8 mouse cellular contexts compared by ENCODE assay signal in the genomic region with DNA sequence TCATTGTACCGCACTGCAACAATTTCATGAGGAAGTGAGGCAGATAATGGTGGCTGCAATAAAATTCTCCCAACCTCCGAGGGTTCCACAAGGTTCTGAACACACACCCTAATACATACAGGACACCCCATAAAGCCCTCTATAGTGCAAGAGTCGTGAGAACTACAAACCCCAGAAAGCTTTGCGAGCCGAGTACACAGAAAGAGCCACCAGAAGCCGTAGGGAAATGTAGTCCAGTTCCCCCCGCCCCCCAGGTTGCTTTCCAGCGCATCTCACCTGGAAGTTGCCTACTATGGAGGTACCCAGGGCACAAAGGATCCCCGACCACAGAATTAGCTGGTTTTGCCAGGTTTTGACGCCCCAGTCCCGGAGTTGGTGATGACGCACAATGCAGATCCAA. TPM values are rescaled to one million over a fixed set of nuclear protein-coding genes. Genes with fewer than 3 reads are reported as not detected.
DNase-seq lines count a peak whose midpoint lies in the region; ATAC-seq lines count a peak whose summit lies in the region.

No protein-coding gene starts in this region.

- 0 out of 2 replicates have a peak overlapping the region, but pooled peaks have one; percentile 35 for H3K27ac ChIP-seq in forebrain, embryonic 10.5 days
- H3K27ac ChIP-seq in intestine, embryonic 16.5 days (ENCODE audit: low read length) = peak overlapping the region; percentile 87; the same call in 1 of the 2 replicates
- H3K27ac ChIP-seq in neural tube, embryonic 15.5 days (replicated peaks) = no peak overlapping the region

- H3K36me3 ChIP-seq in forebrain, embryonic 10.5 days (replicated peaks) = no peaks in the 10 kb centered on the region
- no peaks in the 10 kb centered on the region for H3K36me3 ChIP-seq in intestine, embryonic 16.5 days (ENCODE audit: control insufficient read depth, insufficient read depth, low read length)
- no peaks in the 10 kb centered on the region for H3K36me3 ChIP-seq in neural tube, embryonic 15.5 days

- peak overlapping the region; percentile 71 for H3K4me2 ChIP-seq in intestine, embryonic 16.5 days (ENCODE audit: low read depth, low read length)
- peak overlapping the region; percentile 58 for H3K4me2 ChIP-seq in neural tube, embryonic 15.5 days

- peak overlapping the region; percentile 43 for H3K4me3 ChIP-seq in forebrain, embryonic 10.5 days
- H3K4me3 ChIP-seq in intestine, embryonic 16.5 days (ENCODE audit: low read length) = peak overlapping the region; percentile 49
- H3K4me3 ChIP-seq in neural tube, embryonic 15.5 days (replicated peaks) = peak overlapping the region; percentile 28

- no peaks in the 10 kb centered on the region for H3K27me3 ChIP-seq in forebrain, embryonic 10.5 days (ENCODE audit: poor library complexity, severe bottlenecking)
- H3K27me3 ChIP-seq in intestine, embryonic 16.5 days (replicated peaks; ENCODE audit: control insufficient read depth, insufficient read depth, low read length) = no peaks in the 10 kb centered on the region
- 0 out of 2 replicates have a peak, but pooled peaks cover 4% of the 10 kb centered on the region for H3K27me3 ChIP-seq in neural tube, embryonic 15.5 days (replicated peaks)

- H3K9me3 ChIP-seq in forebrain, embryonic 10.5 days = no peaks in the 10 kb centered on the region
- no peaks in the 10 kb centered on the region for H3K9me3 ChIP-seq in intestine, embryonic 16.5 days (ENCODE audit: control insufficient read depth, low read length)
- H3K9me3 ChIP-seq in neural tube, embryonic 15.5 days (replicated peaks) = no peaks in the 10 kb centered on the region

- WGBS in forebrain, embryonic 10.5 days = 44% methylated on average over 12 of the region's 12 CpGs
- WGBS in intestine, embryonic 16.5 days = 34% methylated on average over 12 of the region's 12 CpGs
- 43% methylated on average over 12 of the region's 12 CpGs for WGBS in neural tube, embryonic 15.5 days

- H3K9ac ChIP-seq in intestine, embryonic 16.5 days (ENCODE audit: low read depth, low read length) = peak overlapping the region; percentile 52
- H3K9ac ChIP-seq in neural tube, embryonic 15.5 days (replicated peaks) = 0 out of 2 replicates have a peak overlapping the region, but pooled peaks have one; percentile 33

- ATAC-seq in CD4-positive, CD25-positive, alpha-beta regulatory T cell, adult 4 months = peak; percentile 67
- ATAC-seq in intestine, embryonic 16.5 days = 0 out of 2 replicates have a peak, but pooled peaks have one; percentile 31
- ATAC-seq in neural tube, embryonic 15.5 days (ENCODE audit: low FRiP score) = peak; percentile 81

- peaks cover 4% of the 10 kb centered on the region; the same call in 1 of the 2 replicates for H3K4me1 ChIP-seq in forebrain, embryonic 10.5 days
- peaks cover 19% of the 10 kb centered on the region for H3K4me1 ChIP-seq in intestine, embryonic 16.5 days (ENCODE audit: control insufficient read depth, insufficient read depth, low read length)
- 0 out of 2 replicates have a peak, but pooled peaks cover 2% of the 10 kb centered on the region for H3K4me1 ChIP-seq in neural tube, embryonic 15.5 days

- peak; percentile 56 for DNase-seq in embryo, embryonic 10.5 days (ENCODE audit: low spot score)
- DNase-seq in embryo, embryonic 9.5 days (ENCODE audit: extremely low spot score) = no peak
- DNase-seq in forebrain, embryonic 10.5 days (ENCODE audit: extremely low spot score, low spot score) = no peak
- DNase-seq in lung, adult 18-20 months = peak; percentile 25 to 44
- DNase-seq in adrenal gland, adult 2 months = no peak

RNA-seq across cellular contexts. Expression of gene Tmem150b, which starts 1.5 kb away (rescaled TPM):
- under 1 TPM in 1 of 2 experiments, not detected in 1; 0.47 TPM for polyA plus RNA-seq in CD4-positive, CD25-positive, alpha-beta regulatory T cell, adult 4 months (2017; shearing (Covaris generic))
- polyA plus RNA-seq in forebrain, embryonic 10.5 days (2016; fragmentation: Nextera tagmentation; extraction: Ambion mirVana) = 0.11 and 0.20 TPM in 2 replicates
- polyA plus RNA-seq in intestine, embryonic 16.5 days (2015; fragmentation: Nextera tagmentation; extraction: Ambion mirVana) = 4.4 and 5.4 TPM in 2 replicates
- polyA plus RNA-seq in neural tube, embryonic 15.5 days (2015; fragmentation: Nextera tagmentation; extraction: Ambion mirVana) = 0.13 and 0.14 TPM in 2 replicates
- under 1 TPM; 0.40 to 0.55 TPM for total RNA-seq in adrenal gland, adult 2 months (2021)
- 0.30 and 0.42 TPM in 2 replicates for polyA plus RNA-seq in adrenal gland, adult 2 months (2012; rRNA removed)

RNA-seq across cellular contexts. Expression of gene Kmt5c, which starts 16.4 kb away (rescaled TPM):
- polyA plus RNA-seq in CD4-positive, CD25-positive, alpha-beta regulatory T cell, adult 4 months (2017; shearing (Covaris generic)) = 10 to 100 TPM; 22.9 to 25.8 TPM
- polyA plus RNA-seq in forebrain, embryonic 10.5 days (2016; fragmentation: Nextera tagmentation; extraction: Ambion mirVana) = 98.9 and 101 TPM in 2 replicates
- 66.7 and 76.0 TPM in 2 replicates for polyA plus RNA-seq in intestine, embryonic 16.5 days (2015; fragmentation: Nextera tagmentation; extraction: Ambion mirVana)
- polyA plus RNA-seq in neural tube, embryonic 15.5 days (2015; fragmentation: Nextera tagmentation; extraction: Ambion mirVana) = 56.9 and 58.2 TPM in 2 replicates
- 10 to 100 TPM; 27.9 to 35.2 TPM for total RNA-seq in adrenal gland, adult 2 months (2021)
- polyA plus RNA-seq in adrenal gland, adult 2 months (2012; rRNA removed) = 162 and 205 TPM in 2 replicates

RNA-seq across cellular contexts. Expression of gene Cox6b2, which starts 29.4 kb away (rescaled TPM):
- polyA plus RNA-seq in CD4-positive, CD25-positive, alpha-beta regulatory T cell, adult 4 months (2017; shearing (Covaris generic)) = 1 to 10 TPM in 1 of 2 experiments, not detected in 1; 2.1 TPM
- polyA plus RNA-seq in forebrain, embryonic 10.5 days (2016; fragmentation: Nextera tagmentation; extraction: Ambion mirVana) = 40.4 and 44.2 TPM in 2 replicates
- polyA plus RNA-seq in intestine, embryonic 16.5 days (2015; fragmentation: Nextera tagmentation; extraction: Ambion mirVana) = 38.1 and 50.6 TPM in 2 replicates
- 26.3 and 38.6 TPM in 2 replicates for polyA plus RNA-seq in neural tube, embryonic 15.5 days (2015; fragmentation: Nextera tagmentation; extraction: Ambion mirVana)
- 10 to 100 TPM in 1 of 2 experiments, 1 to 10 TPM in 1; 7.4 to 10.4 TPM for total RNA-seq in adrenal gland, adult 2 months (2021)
- 7.9 and 13.2 TPM in 2 replicates for polyA plus RNA-seq in adrenal gland, adult 2 months (2012; rRNA removed)

RNA-seq across cellular contexts. Expression of gene Brsk1, which starts 33.1 kb away (rescaled TPM):
- polyA plus RNA-seq in CD4-positive, CD25-positive, alpha-beta regulatory T cell, adult 4 months (2017; shearing (Covaris generic)) = not detected
- polyA plus RNA-seq in forebrain, embryonic 10.5 days (2016; fragmentation: Nextera tagmentation; extraction: Ambion mirVana) = 2.2 TPM in 2 replicates
- 0.86 and 1.4 TPM in 2 replicates for polyA plus RNA-seq in intestine, embryonic 16.5 days (2015; fragmentation: Nextera tagmentation; extraction: Ambion mirVana)
- polyA plus RNA-seq in neural tube, embryonic 15.5 days (2015; fragmentation: Nextera tagmentation; extraction: Ambion mirVana) = 6.5 and 6.8 TPM in 2 replicates
- total RNA-seq in adrenal gland, adult 2 months (2021) = 1 to 10 TPM; 3.1 to 6.5 TPM
- polyA plus RNA-seq in adrenal gland, adult 2 months (2012; rRNA removed) = 8.3 and 9.8 TPM in 2 replicates

RNA-seq across cellular contexts. Expression of gene Hspbp1, which starts 38.6 kb away (rescaled TPM):
- 10 to 100 TPM; 45.4 to 48.2 TPM for polyA plus RNA-seq in CD4-positive, CD25-positive, alpha-beta regulatory T cell, adult 4 months (2017; shearing (Covaris generic))
- polyA plus RNA-seq in forebrain, embryonic 10.5 days (2016; fragmentation: Nextera tagmentation; extraction: Ambion mirVana) = 135 and 137 TPM in 2 replicates
- polyA plus RNA-seq in intestine, embryonic 16.5 days (2015; fragmentation: Nextera tagmentation; extraction: Ambion mirVana) = 84.9 and 95.4 TPM in 2 replicates
- 156 and 173 TPM in 2 replicates for polyA plus RNA-seq in neural tube, embryonic 15.5 days (2015; fragmentation: Nextera tagmentation; extraction: Ambion mirVana)
- 10 to 100 TPM; 38.2 to 50.8 TPM for total RNA-seq in adrenal gland, adult 2 months (2021)
- polyA plus RNA-seq in adrenal gland, adult 2 months (2012; rRNA removed) = 65.6 and 73.2 TPM in 2 replicates

Comparison
In these comparisons a context has a peak if more than half of its experiments do, and no peak if none do; other contexts are left out.
1. DNase-seq: peak in embryo, embryonic 10.5 days (single experiment) and lung, adult 18-20 months (2 of 2); none in embryo, embryonic 9.5 days (single experiment), forebrain, embryonic 10.5 days (single experiment) and adrenal gland, adult 2 months (single experiment).
2. ATAC-seq: peak in every context shown above with its lines; median percentile 81 in neural tube, embryonic 15.5 days; 67 in CD4-positive, CD25-positive, alpha-beta regulatory T cell, adult 4 months; 31 in intestine, embryonic 16.5 days.
3. Peak in every context shown above with its lines, with median percentiles within 50 percentile points of each other: H3K4me3 ChIP-seq.